Mouse (Mus musculus) small intestine, adult 2 months (tissue): ENCODE results near the gene Pacrg. TPM values are rescaled to one million over a fixed set of nuclear protein-coding genes. Genes with fewer than 3 reads are reported as not detected.

ENCODE experiments used
- H3K27ac ChIP-seq: fragments of 200-500 bp; 2 replicates; pipeline ENCODE4 v1.5.1; 2012; ENCODE audit warnings: low read depth, low read length, control low read depth, inconsistent platforms; ENCODE audit not compliant: insufficient read depth
- H3K27me3 ChIP-seq: fragments of 200-500 bp; 2 replicates; pipeline ENCODE4 v1.6.1; 2012; ENCODE audit warnings: mild to moderate bottlenecking, moderate library complexity, low read length, inconsistent platforms; ENCODE audit not compliant: control insufficient read depth, insufficient read depth
- H3K36me3 ChIP-seq: fragments of 200-500 bp; 2 replicates; pipeline ENCODE4 v1.6.1; 2012; ENCODE audit warnings: mild to moderate bottlenecking, low read length, control low read depth, inconsistent platforms; ENCODE audit not compliant: control insufficient read depth, insufficient read depth
- H3K4me1 ChIP-seq: fragments of 200-500 bp; 2 replicates; pipeline ENCODE4 v1.6.1; 2012; ENCODE audit warnings: low read length, inconsistent platforms, mixed read lengths; ENCODE audit not compliant: control insufficient read depth, insufficient read depth, insufficient read length
- H3K4me3 ChIP-seq: fragments of 200-500 bp; 2 replicates; pipeline ENCODE4 v1.5.1; 2012; ENCODE audit warnings: low read depth, mild to moderate bottlenecking, control low read depth, inconsistent platforms, low read length, moderate library complexity
- CTCF ChIP-seq: fragments of 200-500 bp; IDR thresholded peaks from 2 replicates; pipeline ENCODE4 v1.5.1; 2012; ENCODE audit warnings: low read depth, mild to moderate bottlenecking, control low read depth, inconsistent platforms, low read length, moderate library complexity, mixed read lengths; ENCODE audit not compliant: insufficient replicate concordance, insufficient read length; ENCODE audit errors: extremely low read depth
- POLR2A ChIP-seq: fragments of 200-500 bp; IDR thresholded peaks from 2 replicates; pipeline ENCODE4 v1.6.1; 2012; ENCODE audit warnings: low read depth, mild to moderate bottlenecking, control low read depth, inconsistent platforms, low read length, moderate library complexity
- WGBS: fragments of 180-500 bp; shearing (Covaris S2); methylation state at CpG from one replicate; pipeline ENCODE4 v1.1.7; 2018; 5-methylcytosine and 5-hydroxymethylcytosine counted together
- polyA plus RNA-seq: library from polyadenylated mRNA; depleted of rRNA; stranded (reverse); fragments of >200 nt; gene quantifications from 2 replicates; pipeline ENCODE4 v1.2.3, GENCODE M21; 2012

Pacrg gene
- polyA plus RNA-seq, 1 experiment = not detected

DNA sequence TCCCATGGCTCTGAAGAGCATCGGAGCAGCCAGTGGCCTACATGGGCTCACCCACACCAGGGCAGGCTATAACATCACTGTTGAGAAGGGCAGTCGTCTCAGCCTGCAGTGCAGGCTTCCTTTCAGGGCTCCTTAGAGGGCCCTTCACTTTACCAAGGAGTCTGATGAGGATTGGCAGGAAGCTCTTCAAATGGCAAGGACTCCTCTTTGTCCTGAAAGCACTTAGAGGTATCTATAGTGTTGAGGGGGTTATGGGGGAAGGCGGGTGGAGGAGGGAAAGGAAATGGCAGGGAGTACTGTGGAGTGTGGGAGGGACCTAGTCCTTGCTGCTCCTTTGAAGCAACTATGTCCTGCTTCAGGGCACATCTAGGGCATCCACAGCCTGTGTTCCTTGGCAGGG, 375.4 kb downstream of the Pacrg start:
- H3K27me3 ChIP-seq = no peaks in the 10 kb centered on the region
- TF ChIP-seq POLR2A (no peak), CTCF (no peak)
- no peaks in the 10 kb centered on the region for H3K36me3 ChIP-seq
- 72% methylated on average over 3 of the region's 3 CpGs for WGBS
- H3K27ac ChIP-seq = no peak overlapping the region
- H3K4me3 ChIP-seq = no peak overlapping the region
- H3K4me1 ChIP-seq = no peaks in the 10 kb centered on the region

DNA sequence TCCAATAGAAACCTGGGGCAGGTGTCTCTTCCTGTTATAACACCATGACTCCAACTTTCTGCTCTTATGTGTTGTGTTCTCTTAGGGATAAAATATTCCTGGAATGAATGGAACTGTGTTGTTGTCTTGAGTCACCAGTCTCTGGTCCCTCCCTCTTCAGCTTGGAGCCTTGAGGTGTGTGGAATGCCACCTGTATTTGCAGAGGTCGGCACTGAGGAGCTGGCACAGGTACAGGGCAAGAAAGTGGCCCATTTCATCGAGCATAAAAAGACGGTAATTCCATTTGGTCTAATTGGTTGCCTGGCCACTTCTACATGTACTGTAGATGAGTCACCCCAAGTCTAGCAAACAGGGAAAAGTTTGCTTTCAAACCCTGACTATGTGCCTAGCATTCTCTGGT, 376.5 kb downstream of the Pacrg start:
- Histone ChIP-seq H3K4me3 (no peak overlapping the region), H3K27me3 (no peaks in the 10 kb centered on the region), H3K27ac (no peak overlapping the region), H3K36me3 (no peaks in the 10 kb centered on the region), H3K4me1 (no peaks in the 10 kb centered on the region)
- no peak for TF ChIP-seq POLR2A
- no peak for TF ChIP-seq CTCF
- 71% methylated on average over 3 of the region's 3 CpGs for WGBS

DNA sequence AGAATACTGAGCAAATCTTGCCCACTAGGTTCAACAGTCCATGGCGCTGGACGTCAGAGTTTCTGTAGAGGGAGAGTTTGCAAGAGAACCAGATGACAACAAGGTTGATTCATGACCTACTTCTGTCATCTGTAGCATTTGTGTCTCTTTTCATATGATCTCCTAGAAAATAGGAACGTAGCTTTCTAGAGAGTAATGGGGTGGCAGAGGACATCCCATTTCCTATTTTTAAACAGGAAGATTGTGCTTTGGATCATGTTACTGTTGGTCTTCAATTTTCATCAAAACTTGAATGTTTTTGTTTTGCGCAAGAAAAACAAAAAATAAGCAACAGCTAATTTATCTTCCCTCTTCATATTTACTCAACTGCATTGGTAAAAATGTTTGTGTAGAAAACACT, 379.2 kb downstream of the Pacrg start:
- H3K4me1 ChIP-seq = no peaks in the 10 kb centered on the region
- H3K4me3 ChIP-seq = no peak overlapping the region
- H3K36me3 ChIP-seq = no peaks in the 10 kb centered on the region
- WGBS = 86% methylated on average over 4 of the region's 4 CpGs
- TF ChIP-seq POLR2A (no peak), CTCF (no peak)
- no peak overlapping the region for H3K27ac ChIP-seq
- no peaks in the 10 kb centered on the region for H3K27me3 ChIP-seq

DNA sequence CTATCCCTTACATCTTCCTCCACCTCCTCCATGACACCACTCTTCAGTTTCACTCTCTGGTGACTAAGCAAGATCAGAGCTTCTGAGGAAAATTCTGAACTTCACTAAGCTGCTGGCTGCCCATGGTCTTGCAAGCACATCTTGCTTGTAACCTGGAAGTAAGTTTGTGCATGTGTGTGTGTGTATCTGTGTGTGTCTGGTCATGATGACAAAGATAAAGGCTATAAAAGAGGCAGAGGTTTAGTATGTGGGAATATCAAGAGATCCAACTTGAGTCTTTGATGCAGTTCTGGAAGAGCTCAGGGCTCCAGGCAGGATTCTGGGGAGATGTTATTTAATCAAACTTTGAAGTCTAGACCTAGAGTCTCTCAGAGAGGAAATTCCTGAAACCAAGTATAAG, 381.4 kb downstream of the Pacrg start:
- TF ChIP-seq CTCF (no peak), POLR2A (no peak)
- Histone ChIP-seq H3K36me3 (no peaks in the 10 kb centered on the region), H3K4me1 (no peaks in the 10 kb centered on the region), H3K27ac (no peak overlapping the region), H3K4me3 (no peak overlapping the region), H3K27me3 (no peaks in the 10 kb centered on the region)

DNA sequence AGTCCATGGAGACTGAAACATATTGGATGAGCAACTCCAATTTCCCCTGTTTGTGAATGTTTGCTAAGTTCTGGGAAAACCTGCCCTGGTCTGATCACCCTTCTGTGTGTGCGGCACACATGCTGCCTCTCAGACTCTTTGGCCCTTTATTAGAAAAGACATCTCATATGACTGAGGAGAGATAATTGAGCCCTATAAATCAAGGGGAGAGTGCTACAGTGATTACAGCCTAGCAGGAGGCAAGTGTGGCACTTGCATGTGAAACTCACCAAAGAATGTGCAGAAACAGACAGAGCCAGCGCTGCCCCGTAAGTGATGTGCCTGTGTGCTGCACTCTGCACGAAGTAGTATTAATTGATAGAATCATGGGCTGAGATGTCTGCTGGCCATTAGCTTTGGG, 383.7 kb downstream of the Pacrg start:
- Histone ChIP-seq H3K27ac (no peak overlapping the region), H3K4me1 (no peaks in the 10 kb centered on the region), H3K36me3 (no peaks in the 10 kb centered on the region), H3K4me3 (no peak overlapping the region), H3K27me3 (no peaks in the 10 kb centered on the region)
- TF ChIP-seq CTCF (no peak), POLR2A (no peak)
- WGBS = 93% methylated on average over 4 of the region's 4 CpGs

DNA sequence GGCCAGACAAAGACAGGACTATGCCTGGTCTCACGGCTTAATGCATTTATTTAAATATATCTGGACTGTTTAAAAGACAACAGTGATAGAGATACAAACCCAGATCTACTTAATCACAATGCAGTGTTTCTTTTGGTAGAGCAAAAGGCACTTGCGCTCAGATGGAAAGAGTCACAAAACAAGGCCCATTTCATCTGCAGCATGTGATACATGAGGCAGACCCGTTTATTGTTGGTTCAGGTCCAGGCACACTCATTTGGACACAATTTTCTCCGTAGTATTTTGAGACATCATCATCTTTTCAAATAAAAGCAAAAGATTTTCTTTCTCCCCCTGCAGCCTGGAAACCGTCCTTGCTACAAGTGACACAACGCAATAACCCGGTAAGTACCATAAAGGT, 384.1 kb downstream of the Pacrg start:
- H3K4me3 ChIP-seq = no peak overlapping the region
- 85% methylated on average over 7 of the region's 7 CpGs for WGBS
- no peak for TF ChIP-seq CTCF
- H3K27me3 ChIP-seq = no peaks in the 10 kb centered on the region
- H3K27ac ChIP-seq = no peak overlapping the region
- H3K36me3 ChIP-seq = no peaks in the 10 kb centered on the region
- no peaks in the 10 kb centered on the region for H3K4me1 ChIP-seq

DNA sequence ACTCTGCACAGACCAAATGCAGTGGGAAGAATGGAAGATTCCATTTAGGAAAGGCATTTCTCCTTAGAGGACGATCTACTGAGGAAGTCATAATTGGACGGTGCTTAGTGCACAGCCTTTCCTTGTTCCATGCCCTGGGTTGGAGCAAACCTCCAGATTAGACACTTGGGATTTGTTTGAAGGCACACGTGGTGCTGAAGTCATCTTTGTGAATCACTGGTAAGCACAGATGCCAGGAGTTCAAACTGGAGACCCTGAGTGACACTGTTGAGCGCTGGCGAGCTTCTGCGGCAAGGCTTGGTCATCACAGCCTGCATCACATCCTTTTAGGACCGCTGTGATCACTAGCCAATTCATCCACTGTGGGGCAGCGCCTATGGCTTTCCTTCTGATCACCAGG, 385.7 kb downstream of the Pacrg start:
- no peak for TF ChIP-seq POLR2A
- no peak for TF ChIP-seq CTCF
- WGBS = 84% methylated on average over 8 of the region's 8 CpGs
- Histone ChIP-seq H3K27ac (no peak overlapping the region), H3K4me1 (no peaks in the 10 kb centered on the region), H3K4me3 (no peak overlapping the region), H3K36me3 (no peaks in the 10 kb centered on the region), H3K27me3 (no peaks in the 10 kb centered on the region)

DNA sequence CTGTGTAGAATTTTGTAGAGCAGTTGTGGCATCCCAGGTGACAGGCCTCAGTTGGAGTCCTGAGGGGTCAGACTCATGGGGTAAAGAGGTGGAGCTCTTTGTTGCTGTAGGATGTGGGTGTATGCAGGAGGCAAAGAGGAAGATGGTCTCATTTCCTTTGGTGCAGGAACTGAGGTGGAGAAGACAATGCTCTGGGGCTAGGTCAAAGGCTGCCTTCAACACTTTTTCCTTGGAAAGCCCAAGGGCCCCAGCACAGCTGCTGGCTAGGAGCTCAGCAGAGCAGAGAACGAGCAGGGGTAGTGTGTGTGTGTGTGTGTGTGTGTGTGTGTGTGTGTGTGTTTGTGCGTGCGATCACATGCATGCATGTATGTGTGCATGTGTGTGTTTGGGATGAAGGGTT, 387.3 kb downstream of the Pacrg start:
- Histone ChIP-seq H3K4me3 (no peak overlapping the region), H3K4me1 (no peaks in the 10 kb centered on the region), H3K36me3 (no peaks in the 10 kb centered on the region), H3K27ac (no peak overlapping the region), H3K27me3 (no peaks in the 10 kb centered on the region)
- 69% methylated on average over 3 of the region's 3 CpGs for WGBS
- TF ChIP-seq CTCF = no peak
- TF ChIP-seq POLR2A = no peak
